Mouse (Mus musculus) right cerebral cortex, adult 2 months (tissue): ENCODE data around the gene Wdr74.
"Not testable (repeated sequence)": the region's sequence is repeated elsewhere in the genome, so short reads cannot be mapped to it uniquely, and the experiment has no call there.

Source experiments
- DNase-seq, 2 experiments: peaks; one replicate each; pipeline ENCODE4 v3.0.0; 2021 to 2022; ENCODE audit warnings: low spot score in 2 of 2

Gene Wdr74

DNA sequence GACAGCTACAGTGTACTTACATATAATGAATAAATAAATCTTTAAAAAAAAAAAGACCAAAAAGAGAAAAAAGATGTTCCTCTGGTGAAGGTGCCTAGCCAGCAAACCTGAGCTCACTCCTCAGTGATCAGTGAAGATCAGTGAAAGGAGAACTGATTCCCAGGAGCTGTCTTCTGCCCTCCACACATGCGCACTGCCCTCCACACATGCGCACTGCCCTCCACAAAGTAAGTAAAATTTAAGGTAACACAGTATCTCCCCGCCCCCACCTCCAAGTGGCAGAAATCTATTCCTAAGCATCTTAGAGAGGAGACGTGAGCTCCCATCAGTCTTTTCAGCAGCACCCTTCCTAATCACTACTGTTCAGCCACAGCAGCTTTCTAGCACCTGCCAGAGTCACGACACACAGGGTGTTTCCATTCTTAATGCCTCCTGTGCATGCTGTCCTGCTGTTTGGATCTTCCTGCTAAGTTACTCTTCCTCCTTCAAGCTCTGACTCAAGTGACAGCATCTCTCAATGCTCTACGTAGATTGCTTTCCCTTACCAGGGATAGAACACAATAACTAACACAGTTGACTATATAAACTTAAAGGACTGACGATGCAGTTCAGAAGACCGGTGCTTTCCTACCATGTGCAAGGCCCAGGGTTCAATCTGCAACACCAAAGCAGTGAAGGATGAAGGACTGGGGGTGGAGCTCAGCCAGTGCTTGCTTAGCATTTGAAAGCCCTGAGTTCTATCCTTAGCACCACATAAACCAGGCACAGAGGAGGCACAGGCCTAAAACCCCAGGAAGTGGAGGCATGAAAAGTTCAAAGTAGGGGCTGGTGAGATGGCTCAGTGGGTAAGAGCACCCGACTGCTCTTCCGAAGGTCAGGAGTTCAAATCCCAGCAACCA, 19.5 kb upstream of the Wdr74 start:
- DNase-seq, result no peak

DNA sequence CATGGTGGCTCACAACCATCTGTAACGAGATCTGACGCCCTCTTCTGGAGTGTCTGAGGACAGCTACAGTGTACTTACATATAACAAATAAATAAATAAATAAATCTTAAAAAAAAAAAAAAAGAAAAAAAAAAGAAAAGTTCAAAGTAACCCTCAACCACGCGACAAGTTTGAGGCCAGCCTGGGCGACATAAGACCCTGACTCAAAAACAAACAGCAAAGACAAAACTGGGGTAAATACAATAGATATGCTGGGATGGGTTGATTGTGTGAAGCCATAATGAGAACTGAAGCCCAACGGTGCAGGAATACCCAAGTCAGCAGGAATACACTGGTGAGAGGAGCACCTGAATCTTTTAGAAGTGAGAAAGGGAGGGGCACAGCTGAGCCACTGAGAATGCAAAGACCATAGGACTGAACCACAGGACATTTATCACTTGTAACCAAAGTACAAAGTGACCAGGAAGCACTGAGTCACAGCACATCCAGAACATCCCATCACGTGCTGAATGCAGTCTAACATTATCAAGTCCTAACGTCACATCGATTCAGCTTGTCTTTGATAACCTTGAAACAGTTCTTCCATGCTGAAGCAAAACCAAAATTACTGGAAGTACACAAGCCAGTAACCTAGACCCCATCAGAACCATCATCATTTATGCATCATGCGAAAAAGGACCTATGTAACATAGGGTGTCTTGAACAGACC, 18.7 kb upstream of the Wdr74 start:
- no peak for DNase-seq

DNA sequence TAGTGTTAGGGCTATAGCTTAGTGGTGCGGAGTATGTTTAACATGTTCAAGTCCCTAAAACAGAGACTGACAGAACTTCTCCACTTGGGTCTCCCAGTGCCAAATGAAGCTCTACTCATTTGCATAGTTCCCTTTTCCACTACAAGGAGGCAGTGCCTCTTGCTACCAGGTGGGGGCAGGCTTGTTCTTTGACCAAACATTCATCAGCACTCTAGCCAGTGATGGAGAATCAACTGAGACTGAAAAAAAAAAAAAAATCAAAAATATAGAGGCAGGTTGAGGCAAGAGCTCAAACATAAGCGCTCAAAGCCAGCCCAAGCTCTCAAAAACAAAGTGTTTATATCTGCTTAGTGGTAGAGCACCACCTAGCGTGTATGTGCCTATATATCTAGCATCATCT, 17.3 kb upstream of the Wdr74 start:
- peak in 1 of 2 experiments; percentile 60 for DNase-seq

DNA sequence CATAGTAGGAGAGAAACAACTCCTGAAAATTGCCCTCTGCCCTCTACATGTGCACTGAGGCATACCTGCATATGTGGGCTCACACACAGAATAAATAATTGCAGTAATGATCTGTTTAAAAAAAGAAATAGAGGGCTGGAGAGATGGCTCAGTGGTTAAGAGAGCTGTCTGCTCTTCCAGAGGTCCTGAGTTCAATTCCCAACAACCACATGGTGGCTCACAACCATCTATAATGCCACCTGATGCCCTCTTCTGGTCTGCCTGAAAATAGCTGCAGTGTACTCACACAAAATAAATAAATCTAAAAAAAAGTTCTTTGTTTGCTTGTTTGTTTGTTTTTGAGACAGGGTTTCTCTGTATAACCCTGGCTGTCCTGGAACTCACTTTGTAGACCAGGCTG, 16.6 kb upstream of the Wdr74 start:
- DNase-seq, result not testable (repeated sequence)

DNA sequence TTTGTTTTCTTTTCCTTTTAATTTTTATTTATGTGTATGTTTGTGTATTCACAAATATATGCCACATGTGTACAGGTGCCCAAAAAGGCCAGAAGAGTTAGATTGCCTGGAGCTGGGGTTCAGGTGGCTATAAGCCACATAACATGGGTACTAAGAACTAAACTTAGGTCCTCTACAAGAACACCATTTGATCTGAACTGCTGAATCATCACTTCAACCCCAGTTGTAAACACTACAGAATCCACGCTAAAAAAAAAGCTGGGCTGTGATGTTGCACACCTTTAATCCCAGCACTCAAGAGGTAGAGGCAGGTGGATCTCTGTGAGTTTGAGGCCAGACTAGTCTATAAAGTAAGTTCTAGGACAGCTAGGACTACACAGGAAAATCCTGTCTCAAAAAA, 14.2 kb upstream of the Wdr74 start:
- DNase-seq, result no peak

DNA sequence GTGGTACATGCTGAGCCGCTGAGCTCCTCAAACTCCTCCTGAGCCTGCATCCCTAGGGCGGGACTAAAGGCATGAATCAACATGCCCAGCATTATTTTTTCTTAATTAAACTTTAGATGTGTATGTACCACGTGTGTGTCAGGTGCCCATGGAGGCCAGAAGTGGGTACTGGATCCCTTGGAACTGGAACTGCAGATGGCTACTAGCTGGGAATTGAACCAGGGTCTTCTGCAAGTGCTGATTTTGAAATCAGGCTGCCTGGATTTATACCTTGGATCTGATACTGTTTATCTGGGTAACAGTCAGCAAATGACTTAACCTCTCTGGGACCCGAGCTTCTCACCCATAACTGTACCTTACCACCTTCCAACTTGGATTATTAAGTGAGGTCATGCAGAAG, 13.6 kb upstream of the Wdr74 start:
- DNase-seq, result no peak

DNA sequence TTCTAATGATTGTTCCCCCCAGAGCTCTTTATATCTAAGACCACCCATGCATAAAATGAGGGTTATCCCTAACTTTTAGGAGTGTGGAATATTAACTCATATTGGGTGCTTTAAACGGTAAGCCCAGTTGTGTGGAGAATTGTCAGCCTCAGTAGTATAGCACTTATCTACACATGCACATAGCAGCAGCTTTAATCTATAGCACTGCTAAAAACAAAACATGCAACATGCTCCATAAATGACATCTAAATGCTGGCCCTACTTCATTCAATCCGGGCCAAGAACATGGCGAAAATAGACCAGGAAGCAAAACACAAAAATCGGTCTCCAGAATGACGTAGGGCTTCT, 13.1 kb upstream of the Wdr74 start:
- no peak for DNase-seq

DNA sequence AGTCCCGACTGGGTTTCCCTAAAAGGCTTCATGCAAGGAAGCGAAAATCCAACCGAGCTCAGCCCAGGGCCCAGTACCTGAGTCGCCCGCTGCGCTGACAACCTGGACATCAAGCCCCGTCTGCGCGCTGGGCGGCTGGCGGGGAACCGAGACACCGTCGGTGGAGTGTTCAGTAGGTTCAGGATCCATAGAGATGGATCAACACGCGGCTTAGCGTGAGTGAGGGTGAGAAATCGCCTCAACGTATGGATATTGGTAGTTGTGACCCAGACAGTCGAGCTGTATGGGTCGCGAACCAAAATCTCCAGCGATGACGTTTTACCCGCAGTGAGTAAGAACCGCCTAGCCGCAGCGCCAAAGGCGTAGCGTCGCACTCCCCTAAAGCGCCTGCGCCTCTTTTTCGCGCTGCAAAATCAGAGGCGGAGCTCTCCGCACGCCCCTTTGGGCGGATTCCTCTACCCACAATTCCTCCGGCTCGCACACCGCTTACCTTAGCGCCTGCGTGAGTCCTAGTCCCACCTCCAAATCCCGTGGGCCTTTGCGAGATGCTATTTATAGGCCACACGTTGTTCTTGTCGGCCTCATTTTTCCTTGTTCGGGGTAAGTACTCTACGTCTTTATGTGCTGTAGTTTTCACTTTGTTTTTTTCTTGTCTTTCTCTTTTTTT, 12.6 kb upstream of the Wdr74 start, which contains the start of gene Slc3a2:
Gene Slc3a2 (minus strand): TSS at position 463 of the 667 bp plus-strand sequence.
- DNase-seq, result peak; percentile 96 to 97

DNA sequence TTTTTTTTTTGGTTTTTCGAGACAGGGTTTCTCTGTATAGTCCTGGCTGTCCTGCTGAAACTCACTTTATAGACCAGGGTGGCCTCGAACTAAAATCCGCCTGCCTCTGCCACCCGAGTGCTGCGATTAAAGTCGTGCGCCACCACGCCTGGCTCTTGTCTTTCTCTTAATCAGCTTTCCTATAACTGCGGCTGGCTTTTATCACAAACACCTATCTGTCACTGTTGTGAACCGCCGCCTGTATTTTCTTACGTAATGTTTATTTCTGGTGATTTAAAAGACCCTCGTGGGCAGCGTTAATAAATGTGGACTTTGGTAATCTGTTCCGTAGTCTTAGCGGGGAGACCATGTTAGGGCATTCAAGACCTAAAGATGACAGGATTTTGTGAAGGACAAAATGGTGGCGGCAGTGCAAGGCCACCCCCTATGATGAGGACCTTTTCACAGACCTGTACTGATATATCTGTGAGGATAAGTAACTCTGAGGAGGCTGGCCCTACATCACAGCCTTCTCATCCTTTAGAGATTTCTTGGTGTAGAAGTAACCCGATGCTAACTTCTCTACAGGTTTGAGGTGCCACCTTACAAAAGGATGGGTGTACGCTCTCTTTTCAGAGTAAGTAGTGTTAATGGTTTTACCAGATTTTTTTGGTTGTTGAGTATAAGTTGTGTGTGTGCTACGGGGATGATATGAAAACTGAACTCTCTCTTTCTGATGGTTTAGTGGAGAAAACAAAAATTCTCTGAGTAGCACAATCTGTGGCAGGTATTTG, 11.9 kb upstream of the Wdr74 start:
- no peak for DNase-seq

DNA sequence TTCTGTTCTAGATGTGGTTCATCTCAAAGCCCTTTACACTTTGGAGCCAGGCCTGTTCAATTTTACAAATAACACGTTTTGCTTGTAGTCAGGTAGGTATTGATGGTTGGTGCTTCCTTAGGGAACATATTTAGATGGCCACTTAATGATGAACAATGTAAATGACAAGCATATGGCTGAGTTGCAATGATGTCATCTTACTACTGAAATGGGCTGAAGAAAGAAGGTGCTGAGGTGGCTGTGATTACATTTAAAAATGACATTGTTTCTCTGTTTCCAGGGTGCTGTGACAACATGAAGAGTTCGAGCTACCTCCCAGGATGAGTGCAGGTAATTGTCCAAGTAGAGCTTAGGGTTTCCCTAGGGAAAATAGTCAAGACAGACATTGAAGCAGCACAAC, 11.2 kb upstream of the Wdr74 start:
- DNase-seq, result no peak

DNA sequence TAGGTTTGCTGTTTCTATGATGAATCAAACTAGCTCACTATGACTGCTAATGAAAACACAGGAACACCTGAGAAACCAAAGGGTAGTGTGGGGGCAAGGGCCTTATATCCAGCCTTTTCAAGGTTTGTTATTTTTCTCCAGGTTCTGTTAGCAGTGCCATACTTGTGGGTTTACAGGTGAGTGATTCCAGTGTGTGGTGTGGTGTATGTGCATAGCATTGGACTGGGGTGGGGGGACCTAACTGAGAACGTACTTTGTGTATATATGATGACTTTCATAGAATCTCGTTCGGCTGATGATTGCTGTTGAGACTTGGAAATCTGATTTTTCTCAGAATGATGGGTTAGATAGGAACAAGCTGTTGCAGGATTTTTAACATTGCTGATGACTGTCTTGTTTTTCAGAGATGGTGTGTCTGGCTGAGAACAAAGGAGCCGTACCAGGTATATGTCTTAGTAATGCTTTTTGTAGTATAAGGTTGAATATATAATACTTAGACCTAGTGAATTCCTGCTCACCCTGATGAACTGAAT, 10.5 kb upstream of the Wdr74 start:
- no peak for DNase-seq

DNA sequence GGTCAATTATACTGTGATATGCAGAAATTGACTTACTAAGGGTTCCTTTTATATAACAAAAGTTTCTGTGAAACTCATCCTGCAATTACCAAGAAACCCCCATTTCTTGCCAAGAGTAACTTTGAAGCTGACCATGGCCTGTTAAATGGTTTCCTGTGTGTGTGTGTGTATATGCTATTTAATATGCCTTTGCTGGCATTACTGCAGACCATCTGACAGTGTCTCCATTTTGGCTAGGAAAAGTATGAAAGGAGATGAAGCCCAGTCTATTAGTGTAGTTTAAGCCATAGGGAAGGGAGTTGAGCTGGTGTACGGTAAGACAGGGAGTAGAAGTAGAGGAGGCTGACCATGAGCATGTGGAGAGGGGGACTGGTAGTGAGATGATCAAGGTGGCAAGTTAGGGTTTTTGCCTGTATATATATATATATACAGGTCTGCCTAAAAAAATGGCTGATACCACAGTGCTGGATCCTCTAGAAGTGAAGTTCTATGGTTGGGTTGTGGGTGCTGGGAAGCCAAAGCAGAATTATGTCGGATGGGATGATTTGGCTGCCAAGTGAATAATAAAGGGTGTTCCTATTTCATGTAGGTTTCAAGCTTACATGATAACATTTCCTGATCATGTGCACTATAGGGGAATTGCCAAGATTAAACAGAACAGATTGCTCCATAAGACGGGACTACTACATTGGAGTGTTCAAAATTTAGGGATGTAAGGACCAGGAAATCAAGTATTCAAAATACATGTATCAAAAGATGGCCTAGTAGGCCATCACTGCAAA, 8.8 kb upstream of the Wdr74 start:
- DNase-seq, result no peak

DNA sequence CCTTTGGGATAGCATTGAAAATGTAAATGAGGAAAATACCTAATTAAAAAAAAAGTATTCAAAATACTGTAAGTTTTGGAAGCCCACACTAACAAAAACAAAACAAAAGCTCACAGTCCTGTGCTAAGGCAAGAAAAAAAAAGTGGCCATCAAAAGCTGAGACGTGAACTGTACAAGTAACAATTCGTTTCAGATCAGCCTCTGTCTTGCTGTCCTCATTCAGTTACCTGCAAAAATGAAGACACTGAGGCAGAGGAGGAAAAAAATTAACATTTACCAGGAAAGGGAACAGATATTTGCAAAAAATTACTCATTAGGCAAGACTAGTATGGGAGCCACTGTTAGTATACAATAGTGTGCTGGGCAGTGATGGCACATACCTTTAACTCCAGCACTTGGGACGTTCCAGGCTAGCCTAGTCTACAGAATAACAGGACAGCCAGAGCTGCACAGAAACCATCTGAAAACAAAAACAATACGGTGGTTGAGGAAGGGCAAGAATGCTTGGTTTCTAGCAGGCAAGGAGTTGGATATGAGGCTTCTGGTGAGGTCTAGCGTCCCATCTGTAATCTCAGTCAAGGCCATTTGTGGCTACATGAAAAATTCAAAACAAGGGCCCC, 8.0 kb upstream of the Wdr74 start:
- DNase-seq, result no peak

DNA sequence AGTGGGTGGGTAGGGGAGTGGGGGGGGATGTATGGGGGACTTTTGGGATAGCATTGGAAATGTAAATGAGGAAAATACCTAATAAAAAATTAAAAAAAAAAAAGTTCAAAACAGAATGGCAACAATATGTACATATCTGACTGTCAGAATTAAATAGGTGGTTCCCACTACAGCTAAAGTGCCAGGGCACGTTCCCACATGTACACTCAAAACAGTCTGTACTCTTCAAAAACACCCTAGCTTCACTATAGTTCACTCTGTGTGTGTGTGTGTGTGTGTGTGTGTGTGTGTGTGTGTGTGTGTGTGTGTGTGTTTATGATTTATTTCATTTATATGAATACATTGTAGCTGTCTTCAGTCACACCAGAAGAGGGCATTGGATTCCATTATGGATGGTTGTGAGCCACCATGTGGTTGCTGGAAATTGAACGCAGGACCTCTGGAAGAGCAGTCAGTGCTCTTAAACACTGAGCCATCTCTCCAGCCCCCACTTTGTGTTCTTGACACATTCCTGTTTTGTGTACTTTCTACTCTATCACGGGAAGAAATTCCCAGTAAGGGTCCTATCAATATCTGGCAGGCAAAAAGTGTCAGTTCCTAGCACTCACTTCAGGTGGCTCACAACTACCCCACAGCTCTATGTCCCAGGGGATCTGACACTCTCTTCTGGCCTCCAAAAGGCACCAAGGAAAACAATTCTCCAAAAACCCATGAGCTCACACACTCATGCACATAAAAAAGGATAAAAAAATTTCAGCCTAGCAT, 7.1 kb upstream of the Wdr74 start:
- not testable (repeated sequence) for DNase-seq

DNA sequence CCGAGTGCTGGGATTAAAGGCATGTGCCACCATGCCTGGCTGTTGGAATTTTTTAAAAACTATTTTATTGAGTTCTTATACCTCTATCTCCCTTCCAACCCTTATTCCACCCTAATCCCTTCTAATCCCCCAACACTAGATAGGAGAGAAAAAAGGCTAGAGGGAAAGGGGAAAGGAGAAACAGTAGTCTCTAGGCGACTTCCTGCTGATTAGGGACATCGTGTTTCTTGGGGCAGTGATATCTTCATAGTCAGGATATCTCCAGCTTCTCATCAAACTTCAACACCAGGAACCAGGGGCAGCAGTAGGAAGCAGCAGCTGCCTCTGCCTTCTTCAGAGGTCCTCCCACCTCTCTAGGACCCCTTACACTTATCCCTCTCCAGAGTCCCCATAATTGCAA, 1.3 kb upstream of the Wdr74 start:
- DNase-seq, result no peak

DNA sequence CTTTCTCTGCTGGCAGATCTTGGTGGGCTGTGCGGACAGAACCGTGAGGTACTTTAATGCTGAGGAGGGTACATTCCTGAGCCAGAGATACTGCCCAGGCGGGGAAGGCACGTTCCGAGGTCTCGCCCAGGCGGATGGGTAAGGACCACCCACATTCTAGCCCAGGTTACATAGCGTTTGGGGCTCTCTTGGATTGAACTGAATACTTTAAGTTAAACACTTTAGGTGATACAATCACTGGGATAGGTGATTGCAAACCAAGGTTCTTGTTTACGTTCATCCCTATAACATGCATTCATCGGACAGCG, 487 bp downstream of the Wdr74 start:
- DNase-seq, result no peak

DNA sequence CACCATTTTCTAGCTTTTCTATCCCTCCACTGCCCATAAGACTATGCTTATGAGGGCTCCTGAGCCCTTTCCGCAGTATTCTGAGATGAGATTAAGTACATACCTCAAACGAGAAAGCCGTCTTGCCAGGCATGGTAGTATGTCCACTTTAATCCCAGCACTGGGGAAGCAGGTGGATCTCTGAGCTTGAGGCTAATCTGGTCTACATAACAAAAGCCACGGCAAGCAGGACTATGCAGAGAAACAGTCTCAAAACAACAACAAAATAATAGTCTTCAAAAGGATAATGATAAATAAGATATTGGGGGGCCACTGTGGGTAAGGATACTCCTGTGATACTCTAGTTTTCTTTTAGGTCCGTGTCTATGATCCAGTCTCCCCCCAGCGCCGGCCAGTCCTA, 3.3 kb downstream of the Wdr74 start:
- no peak for DNase-seq

DNA sequence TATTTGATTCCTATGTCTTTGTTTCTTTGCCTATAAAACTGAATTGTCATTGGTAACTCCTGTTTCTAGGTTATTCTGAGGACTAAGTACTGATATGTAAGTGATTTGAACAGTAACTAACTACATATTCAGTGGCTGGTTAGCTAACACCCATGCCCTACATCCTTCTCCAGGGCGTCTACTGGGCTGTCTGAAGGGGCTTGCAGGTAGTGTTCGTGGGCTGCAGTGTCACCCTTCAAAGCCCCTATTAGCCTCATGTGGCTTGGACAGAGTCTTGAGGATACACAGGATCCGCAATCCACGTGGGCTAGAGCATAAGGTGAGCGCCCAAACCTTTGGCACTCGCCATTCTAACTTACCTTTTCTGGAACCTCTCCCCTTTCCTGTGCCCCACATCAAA, 4.0 kb downstream of the Wdr74 start:
- DNase-seq, result no peak

DNA sequence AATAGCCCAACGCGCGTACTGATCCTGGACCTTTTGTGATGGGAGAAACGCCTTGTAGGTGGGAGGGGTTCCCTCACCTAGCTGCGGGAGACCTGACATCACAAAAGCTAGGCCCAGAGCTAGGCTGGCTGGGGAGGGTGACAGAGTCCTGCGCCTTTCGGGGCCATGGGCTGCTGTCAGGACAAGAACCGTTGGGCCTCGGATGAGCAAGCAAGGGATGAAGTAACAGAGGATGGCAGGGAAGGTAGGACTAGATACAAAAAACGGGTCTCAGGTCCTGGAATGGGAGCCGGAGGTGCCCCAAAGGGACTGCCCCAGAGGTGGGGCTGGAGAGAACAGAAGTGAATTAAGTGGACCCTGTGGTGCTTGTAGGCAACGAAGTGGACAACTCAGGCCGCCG, 5.0 kb downstream of the Wdr74 start, which contains the start of gene 1700092M07Rik:
Gene 1700092M07Rik (plus strand): TSS at position 116 of the 400 bp plus-strand sequence.
- no peak for DNase-seq
